Mouse (Mus musculus) heart, postnatal 25 days (tissue): ENCODE measurements around the gene Gm525. TPM values are rescaled to one million over a fixed set of nuclear protein-coding genes. Genes with fewer than 3 reads are reported as not detected.
"Not testable (repeated sequence)": the region's sequence is repeated elsewhere in the genome, so short reads cannot be mapped to it uniquely, and the experiment has no call there.

ENCODE experiments used
- DNase-seq: peaks from one replicate; pipeline ENCODE4 v3.0.0; 2022; ENCODE audit warnings: low spot score
- intact Hi-C: fragments of 180-260 bp; cut with DNase I; formaldehyde crosslinking; loops from one replicate; pipeline ENCODE4 v1.15.1; 2025
- total RNA-seq, 2 experiments: library from RNA; stranded (reverse); gene quantifications; 2 replicates each; pipeline ENCODE4 v1.2.3; 2021

Gm525 gene
- total RNA-seq, 2 experiments from 2014 or later = not detected

GRCm38 (mm10) chr11:89084601-89085000, 11.0 kb downstream of the Gm525 start:
- no peak for DNase-seq
- intact Hi-C loops = loop anchor here (5.0 kb wide), 1 partner anchor 218 kb away; the partner anchor contains the start of gene Nog

GRCm38 (mm10) chr11:89086208-89086809, 12.7 kb downstream of the Gm525 start:
- DNase-seq = no peak
- intact Hi-C loops = no loop called here

GRCm38 (mm10) chr11:89088754-89089153, 15.1 kb downstream of the Gm525 start:
- intact Hi-C loops = no loop called here
- DNase-seq = no peak

GRCm38 (mm10) chr11:89090359-89090758, 16.7 kb downstream of the Gm525 start:
- intact Hi-C loops, DNase-seq: not testable (repeated sequence)

- intact Hi-C loops = no loop called here
- DNase-seq = no peak
Measured at GRCm38 (mm10) chr11:89092714-89093113, 19.1 kb downstream of the Gm525 start.

GRCm38 (mm10) chr11:89095306-89095705, 21.7 kb downstream of the Gm525 start:
- no peak for DNase-seq
- intact Hi-C loops = no loop called here

- DNase-seq, intact Hi-C loops: not testable (repeated sequence)
Measured at GRCm38 (mm10) chr11:89097292-89097691, 23.7 kb downstream of the Gm525 start.

- intact Hi-C loops = no loop called here
- no peak for DNase-seq
Measured at GRCm38 (mm10) chr11:89098083-89098835, 24.6 kb downstream of the Gm525 start.

GRCm38 (mm10) chr11:89098930-89099329, 25.3 kb downstream of the Gm525 start:
- intact Hi-C loops = no loop called here
- no peak for DNase-seq

- DNase-seq = peak; percentile 75
- intact Hi-C loops = loop anchor here (2.0 kb wide), 2 partner anchors 64 to 202 kb away; partner anchors contain the start of gene Nog
Measured at GRCm38 (mm10) chr11:89100403-89100802, 26.8 kb downstream of the Gm525 start.

GRCm38 (mm10) chr11:89100826-89101321, 27.2 kb downstream of the Gm525 start:
- peak; percentile 59 for DNase-seq
- intact Hi-C loops = loop anchor here (2.0 kb wide), 2 partner anchors 64 to 202 kb away; partner anchors contain the start of gene Nog

- intact Hi-C loops = no loop called here
- DNase-seq = peak; percentile 13
Measured at GRCm38 (mm10) chr11:89103166-89103565, 29.5 kb downstream of the Gm525 start.

- no peak for DNase-seq
- intact Hi-C loops = no loop called here
Measured at GRCm38 (mm10) chr11:89105211-89105610, 31.6 kb downstream of the Gm525 start.

GRCm38 (mm10) chr11:89105823-89106222, 32.2 kb downstream of the Gm525 start:
- DNase-seq = no peak
- intact Hi-C loops = no loop called here

- intact Hi-C loops = no loop called here
- DNase-seq = no peak
Measured at GRCm38 (mm10) chr11:89107180-89107807, 33.7 kb downstream of the Gm525 start.

- intact Hi-C loops = no loop called here
- DNase-seq = no peak
Measured at GRCm38 (mm10) chr11:89124411-89124810, 50.8 kb downstream of the Gm525 start.

- intact Hi-C loops = no loop called here
- DNase-seq = no peak
Measured at GRCm38 (mm10) chr11:89130856-89131255, 57.2 kb downstream of the Gm525 start.

GRCm38 (mm10) chr11:89132406-89132805, 58.8 kb downstream of the Gm525 start:
- no peak for DNase-seq
- intact Hi-C loops = no loop called here

GRCm38 (mm10) chr11:89134211-89134610, 60.6 kb downstream of the Gm525 start:
- intact Hi-C loops = no loop called here
- DNase-seq = no peak

GRCm38 (mm10) chr11:89137915-89138314, 64.3 kb downstream of the Gm525 start:
- DNase-seq = no peak

More at GRCm38 (mm10) chr11:89137915-89138314, 64.3 kb downstream of the Gm525 start:
- intact Hi-C loops = no loop called here
